Mouse (Mus musculus) adrenal gland, postnatal 0 days (tissue): Measurements from ENCODE around the gene Cd79b. TPM values are rescaled to one million over a fixed set of nuclear protein-coding genes. Genes with fewer than 3 reads are reported as not detected.

ENCODE experiments used
- polyA plus RNA-seq: library from polyadenylated mRNA; unstranded; fragments of >200 nt; fragmentation: Nextera tagmentation; extraction: Ambion mirVana; gene quantifications from 2 replicates; pipeline ENCODE4 v1.2.1, GENCODE M21; 2015

The Cd79b gene
- 5.9 and 6.6 TPM in 2 replicates for polyA plus RNA-seq

GRCm38 (mm10) chr11:106314333-106314812 lies at the start of gene Cd79b:
Cd79b (minus strand) TSS chr11:106314762.

GRCm38 (mm10) chr11:106353188-106353587 lies 38.6 kb upstream of the Cd79b start, which contains the start of gene Scn4a:
Scn4a (minus strand) TSS chr11:106353288.

GRCm38 (mm10) chr11:106301765-106302164 lies 12.8 kb downstream of the Cd79b start, which contains the start of gene Gh:
Gh (minus strand) TSS chr11:106301865.

GRCm38 (mm10) chr11:106276454-106276853 lies 38.1 kb downstream of the Cd79b start, which contains the start of gene Tcam1:
Tcam1 (plus strand) TSS chr11:106276672.

GRCm38 (mm10) chr11:106272644-106273310 lies 41.8 kb downstream of the Cd79b start, which contains the start of gene Smarcd2:
Smarcd2 (minus strand) TSS chr11:106272972.

Other genes starting within 250 kb of the Cd79b start
- gene Taco1, start 248.7 kb downstream of the Cd79b start, polyA plus RNA-seq = 5.3 and 13.0 TPM in 2 replicates
- 18.2 and 19.0 TPM in 2 replicates for gene Map3k3, start 230.1 kb downstream of the Cd79b start, polyA plus RNA-seq
- 0.71 TPM in 1 of 2 replicates, not detected in the other for gene Gm10840, start 153.9 kb downstream of the Cd79b start, polyA plus RNA-seq
- gene Limd2, start 153.9 kb downstream of the Cd79b start, polyA plus RNA-seq = 80.7 and 82.8 TPM in 2 replicates
- gene Strada, start 112.6 kb downstream of the Cd79b start, polyA plus RNA-seq = 11.3 and 16.9 TPM in 2 replicates
- 51.4 and 75.4 TPM in 2 replicates for gene Ccdc47, start 98.4 kb downstream of the Cd79b start, polyA plus RNA-seq
- gene Ddx42, start 97.8 kb downstream of the Cd79b start, polyA plus RNA-seq = 29.6 and 44.6 TPM in 2 replicates
- 22.6 and 41.1 TPM in 2 replicates for gene Ftsj3, start 58.7 kb downstream of the Cd79b start, polyA plus RNA-seq
- 142 and 201 TPM in 2 replicates for gene Psmc5, start 58.6 kb downstream of the Cd79b start, polyA plus RNA-seq
- gene Smarcd2, start 41.8 kb downstream of the Cd79b start, polyA plus RNA-seq = 40.7 and 58.2 TPM in 2 replicates
- 0.12 and 0.32 TPM in 2 replicates for gene Tcam1, start 38.1 kb downstream of the Cd79b start, polyA plus RNA-seq
- not detected in 2 replicates for gene Gh, start 12.9 kb downstream of the Cd79b start, polyA plus RNA-seq
- gene Scn4a, start 38.5 kb upstream of the Cd79b start, polyA plus RNA-seq = 0.02 and 0.03 TPM in 2 replicates
- not detected in 2 replicates for gene Prr29, start 50.7 kb upstream of the Cd79b start, polyA plus RNA-seq
- 26.4 and 37.7 TPM in 2 replicates for gene Icam2, start 73.3 kb upstream of the Cd79b start, polyA plus RNA-seq
- gene Ern1, start 173.1 kb upstream of the Cd79b start, polyA plus RNA-seq = 8.6 and 23.4 TPM in 2 replicates